Mouse (Mus musculus): ENCODE results near the gene Sytl2.

Gene Sytl2

GRCm38 (mm10) chr7:90372804-90373203 is 70.8 kb downstream of the Sytl2 start:
- DNase-seq, result no peak

GRCm38 (mm10) chr7:90384411-90384810 is 82.4 kb downstream of the Sytl2 start:
- no peak for DNase-seq

GRCm38 (mm10) chr7:90386885-90387459 is 84.9 kb downstream of the Sytl2 start:
- DNase-seq, result peak; percentile 68

- no peak for DNase-seq
These were observed 87.7 kb downstream of the Sytl2 start for GRCm38 (mm10) chr7:90389765-90390164.

GRCm38 (mm10) chr7:90395073-90395472 is 93.0 kb downstream of the Sytl2 start:
- DNase-seq, result no peak

- DNase-seq, result no peak
These were observed 93.9 kb downstream of the Sytl2 start for GRCm38 (mm10) chr7:90395928-90396327.

- peak; percentile 72 for DNase-seq
These were observed 107.9 kb downstream of the Sytl2 start for GRCm38 (mm10) chr7:90409934-90410333.

GRCm38 (mm10) chr7:90426020-90427001 is 124.3 kb downstream of the Sytl2 start, which contains the start of gene Ccdc89:
Gene Ccdc89, plus strand, starts transcription at chr7:90426577.
- DNase-seq, result peak; percentile 94

GRCm38 (mm10) chr7:90427006-90427405 is 125.0 kb downstream of the Sytl2 start:
- DNase-seq, result no peak

- peak; percentile 65 for DNase-seq
These were observed 130.2 kb downstream of the Sytl2 start for GRCm38 (mm10) chr7:90432221-90432620.

- DNase-seq, result no peak
These were observed 138.0 kb downstream of the Sytl2 start for GRCm38 (mm10) chr7:90440044-90440443.

- no peak for DNase-seq
These were observed 140.0 kb downstream of the Sytl2 start for GRCm38 (mm10) chr7:90442070-90442469.

- peak; percentile 99 for DNase-seq
These were observed 140.5 kb downstream of the Sytl2 start, which contains the start of gene Crebzf for GRCm38 (mm10) chr7:90442518-90443080. Gene Crebzf, plus strand, starts transcription at chr7:90442729.

GRCm38 (mm10) chr7:90443101-90444091 is 141.3 kb downstream of the Sytl2 start:
- peak; percentile 81 for DNase-seq

GRCm38 (mm10) chr7:90444206-90444605 is 142.2 kb downstream of the Sytl2 start:
- DNase-seq, result no peak

- no peak for DNase-seq
These were observed 154.2 kb downstream of the Sytl2 start for GRCm38 (mm10) chr7:90456149-90456844.

GRCm38 (mm10) chr7:90456845-90457468 is 154.9 kb downstream of the Sytl2 start, which contains the start of gene Tmem126a:
Gene Tmem126a, minus strand, starts transcription at chr7:90457229.
- DNase-seq, result peak; percentile 96

- DNase-seq, result no peak
These were observed 155.5 kb downstream of the Sytl2 start for GRCm38 (mm10) chr7:90457517-90457916.
